Mouse (Mus musculus): Measurements from ENCODE around the gene Tiam2. TPM values are rescaled to one million over a fixed set of nuclear protein-coding genes. Genes with fewer than 3 reads are reported as not detected.
A peak's percentile ranks its signal among the peaks of the same experiment; 100 is the strongest.

Tiam2 gene
- total RNA-seq, 2 experiments from 2014 or later: 3.1 to 3.9 TPM

DNA sequence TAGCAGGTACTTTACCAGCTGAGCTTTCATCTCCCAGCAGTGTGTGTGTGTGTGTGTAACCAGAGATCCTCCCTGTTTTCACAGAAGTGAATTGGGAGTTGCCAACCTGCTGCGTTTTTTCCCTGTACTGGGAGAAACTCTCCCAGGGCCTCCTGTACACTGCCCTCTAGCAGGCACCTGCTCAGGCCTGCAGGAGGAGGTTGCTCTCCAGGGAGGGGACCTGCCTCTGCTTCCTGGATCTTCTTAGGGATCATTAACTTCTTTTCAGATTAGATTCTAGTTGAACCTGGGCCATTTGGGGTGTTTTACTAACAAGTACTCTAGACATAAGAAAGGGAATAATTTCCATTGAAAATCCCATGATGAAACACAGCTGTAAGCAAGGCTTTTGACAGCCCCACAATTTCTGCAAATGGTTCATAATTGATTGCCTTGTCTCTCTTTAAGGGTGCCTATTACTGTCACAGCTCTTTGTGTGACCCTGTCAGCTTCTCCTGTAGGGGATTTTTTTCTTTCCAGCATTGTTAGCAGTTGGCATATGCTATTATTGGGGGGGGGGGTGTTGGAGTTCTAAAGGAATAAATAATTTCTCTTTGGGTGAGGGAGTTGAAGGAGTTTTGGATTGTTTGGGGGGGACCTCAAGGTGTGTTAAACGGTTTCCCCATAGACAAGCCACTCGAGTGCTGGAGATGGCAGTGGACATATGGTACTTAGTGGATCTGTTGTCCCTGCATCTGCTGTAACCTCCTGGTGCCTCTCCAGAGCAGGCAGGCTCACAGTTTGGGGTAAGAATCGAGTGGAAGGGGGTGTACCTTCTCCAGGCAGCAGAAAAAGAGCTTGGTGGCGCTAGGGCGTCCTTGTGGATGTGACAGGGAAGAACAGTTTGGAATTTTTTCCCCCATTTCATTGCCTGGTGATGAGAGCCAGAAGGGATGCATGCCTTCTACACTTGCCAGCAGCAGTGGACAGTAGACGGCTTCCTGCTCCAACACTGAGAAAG lies 155.5 kb downstream of the Tiam2 start:
- no peak for DNase-seq
- intact Hi-C loops (cut with DNase I; ENCODE audit: low total_unique reads): no loop called here

DNA sequence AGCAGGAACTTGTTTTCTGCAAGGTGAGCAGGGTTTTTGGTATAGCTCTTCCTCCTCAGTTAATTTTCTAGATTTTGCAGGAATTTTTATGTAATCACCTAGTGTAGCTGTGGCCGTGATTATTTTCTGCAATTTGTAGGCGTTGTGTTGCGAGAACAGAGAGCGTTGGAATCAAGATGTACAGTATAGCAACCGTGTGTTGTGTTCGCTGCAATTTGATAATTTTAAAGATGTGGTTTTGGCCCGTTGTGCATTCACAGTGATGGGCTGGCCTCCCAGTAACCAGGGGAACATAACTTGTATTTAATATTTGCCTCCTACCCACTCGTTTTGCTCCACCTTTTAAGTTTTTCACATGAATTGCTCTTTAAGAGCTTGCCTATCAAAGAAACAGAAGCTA lies 156.7 kb downstream of the Tiam2 start:
- intact Hi-C loops (cut with DNase I; ENCODE audit: low total_unique reads): no loop called here

DNA sequence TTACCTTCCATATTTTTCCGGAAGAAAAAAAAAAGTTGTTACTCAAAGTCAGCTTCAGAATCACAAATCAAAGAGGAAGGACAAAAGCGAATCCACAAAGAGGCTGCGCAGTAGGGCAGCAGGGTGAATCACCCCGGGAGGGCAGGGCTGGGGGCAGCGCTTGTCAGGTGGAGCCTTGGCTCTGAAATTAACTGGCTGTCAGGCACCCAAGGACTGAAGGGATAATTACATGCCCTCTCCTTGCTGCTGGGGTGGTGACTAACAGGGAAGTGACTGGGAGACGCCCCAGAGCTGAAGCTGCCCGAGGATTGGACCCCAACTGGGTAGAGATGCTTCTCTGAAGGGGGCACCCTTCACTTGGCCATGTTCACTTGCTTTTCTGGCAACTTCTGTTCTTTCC lies 159.5 kb downstream of the Tiam2 start:
- DNase-seq: no peak
- intact Hi-C loops (cut with DNase I; ENCODE audit: low total_unique reads): no loop called here

More for the DNA sequence above, 156.7 kb downstream of the Tiam2 start:
- no peak for DNase-seq

DNA sequence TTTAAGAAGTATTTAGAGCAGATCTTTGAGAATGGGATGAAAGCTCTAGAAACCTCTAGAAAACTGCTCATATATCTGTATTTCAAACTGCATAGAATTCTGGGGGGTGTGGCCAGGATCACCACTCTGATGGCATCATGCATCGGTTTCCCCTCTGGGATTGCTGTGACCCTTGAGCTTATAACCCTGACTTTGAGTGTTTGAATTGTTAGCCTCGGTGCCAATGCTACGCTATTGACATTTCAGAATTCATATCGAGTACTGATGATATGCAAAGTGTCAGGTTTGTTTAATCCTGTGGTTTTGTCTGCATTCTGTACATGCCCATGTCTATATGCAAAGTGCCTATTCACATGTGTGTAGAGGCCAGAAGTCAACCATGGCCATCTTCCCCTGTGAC lies 160.8 kb downstream of the Tiam2 start:
- intact Hi-C loops (cut with DNase I; ENCODE audit: low total_unique reads): no loop called here
- DNase-seq: no peak

DNA sequence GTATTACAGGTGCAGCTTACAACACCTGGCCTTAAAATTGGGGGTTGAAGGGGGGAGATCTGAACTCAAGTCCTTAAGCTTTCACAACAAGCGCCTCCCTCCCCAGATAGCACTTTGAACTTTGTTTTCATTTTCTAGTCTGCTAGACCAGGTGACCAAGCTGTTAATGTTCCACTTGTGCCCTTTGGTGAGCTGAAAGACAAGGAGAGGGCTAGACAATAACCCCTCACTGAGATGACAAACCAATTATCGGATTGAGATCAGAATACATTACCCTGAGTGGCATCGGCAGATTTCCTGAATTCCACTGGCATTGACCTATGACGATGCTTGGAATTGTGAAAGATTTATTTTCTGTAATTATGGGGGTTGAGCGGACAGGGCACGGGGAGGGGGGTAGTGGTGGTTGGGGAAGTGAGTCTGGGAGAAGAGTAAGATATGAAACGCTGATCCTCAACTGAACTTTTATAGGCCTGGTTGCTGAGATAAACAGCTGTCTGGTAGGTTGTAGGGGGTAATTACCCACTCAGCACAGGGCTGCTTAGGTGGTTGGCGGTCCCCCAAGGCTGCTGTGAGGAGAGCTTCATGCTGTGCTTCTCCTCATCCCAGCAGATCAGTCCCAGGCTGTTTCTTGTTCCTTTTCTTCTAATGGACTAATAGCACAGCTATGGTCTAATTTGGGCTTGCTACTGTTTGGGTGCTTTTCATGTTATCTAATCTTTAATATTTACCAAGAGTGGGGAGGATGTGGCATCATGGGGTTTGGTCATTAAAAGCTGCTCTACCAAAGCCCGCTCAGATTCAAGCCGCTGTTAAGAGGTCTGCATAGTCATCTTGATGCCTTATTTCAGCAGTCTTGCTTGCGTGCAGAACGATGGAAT lies 161.6 kb downstream of the Tiam2 start:
- no peak for DNase-seq
- intact Hi-C loops (cut with DNase I; ENCODE audit: low total_unique reads): no loop called here

DNA sequence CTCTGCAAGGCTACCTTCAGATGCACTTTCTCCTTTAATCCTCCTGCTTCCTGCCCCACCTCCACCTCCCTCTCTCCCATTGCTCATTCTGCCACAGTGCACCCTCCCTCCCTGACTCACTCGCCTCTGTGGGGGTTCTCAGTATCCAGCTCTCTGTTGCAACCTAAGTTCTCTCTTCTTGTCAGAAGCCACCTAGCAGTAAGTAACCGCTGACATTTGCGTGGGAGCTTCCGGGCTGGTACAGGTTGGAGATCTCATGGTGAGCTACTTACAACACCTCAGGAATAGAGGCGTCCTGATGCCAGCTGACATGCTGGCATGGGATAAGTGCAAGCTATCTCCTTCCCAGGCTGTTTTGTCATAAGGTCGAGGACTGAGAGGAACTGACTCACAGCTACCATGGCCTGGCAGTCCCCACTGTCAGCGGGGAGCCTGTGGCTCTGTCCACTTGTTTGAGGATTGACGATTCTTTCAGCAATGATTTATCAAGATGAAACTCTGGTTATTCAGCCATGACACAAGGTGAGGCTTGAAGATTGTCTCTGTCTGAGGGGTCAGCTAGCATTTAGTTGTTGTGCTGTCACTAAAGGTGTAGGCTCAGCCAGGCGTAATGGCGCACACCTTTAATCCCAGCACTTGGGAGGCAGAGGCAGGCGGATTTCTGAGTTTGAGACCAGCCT lies 164.0 kb downstream of the Tiam2 start:
- intact Hi-C loops (cut with DNase I; ENCODE audit: low total_unique reads): no loop called here
- no peak for DNase-seq

DNA sequence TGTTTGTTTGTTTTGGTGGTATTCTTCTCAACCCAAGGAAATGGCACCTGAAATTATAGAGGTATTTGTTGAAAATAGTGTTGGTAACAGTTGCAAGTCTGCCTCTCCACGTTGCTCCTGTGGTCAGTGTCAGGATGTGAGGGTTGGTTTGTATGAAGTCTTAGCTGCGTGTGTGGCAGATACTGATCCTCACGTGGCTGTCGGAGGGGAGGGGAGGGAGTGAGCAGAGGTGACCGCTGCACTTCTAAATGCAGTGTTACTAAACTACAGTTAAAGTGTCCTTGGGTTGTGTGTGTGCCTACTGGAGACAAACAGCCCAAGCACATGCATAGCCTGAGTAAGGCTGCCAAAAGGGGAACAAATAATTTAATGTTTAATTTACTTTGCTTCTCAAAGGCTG lies 164.7 kb downstream of the Tiam2 start:
- DNase-seq: no peak
- intact Hi-C loops (cut with DNase I; ENCODE audit: low total_unique reads): no loop called here

DNA sequence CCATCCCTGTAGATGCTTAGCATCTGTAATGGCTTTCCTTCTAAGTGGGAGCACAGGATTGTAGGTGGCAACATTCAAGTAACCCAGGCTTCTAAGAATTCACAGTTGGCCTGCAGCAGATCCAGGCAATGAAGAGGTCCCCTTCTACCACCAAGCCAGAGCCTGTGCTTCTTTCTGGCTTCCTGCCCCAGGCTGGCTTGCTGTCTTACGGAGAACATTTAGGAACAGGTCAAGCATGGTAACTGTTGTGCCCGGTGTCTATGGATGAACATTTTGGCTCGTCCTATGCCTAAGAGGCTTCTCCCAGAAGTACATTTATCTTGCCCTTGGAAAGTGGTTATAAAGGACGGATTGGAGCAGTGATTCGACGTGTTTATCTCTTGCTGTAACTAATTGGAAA lies 165.3 kb downstream of the Tiam2 start:
- DNase-seq: no peak

DNA sequence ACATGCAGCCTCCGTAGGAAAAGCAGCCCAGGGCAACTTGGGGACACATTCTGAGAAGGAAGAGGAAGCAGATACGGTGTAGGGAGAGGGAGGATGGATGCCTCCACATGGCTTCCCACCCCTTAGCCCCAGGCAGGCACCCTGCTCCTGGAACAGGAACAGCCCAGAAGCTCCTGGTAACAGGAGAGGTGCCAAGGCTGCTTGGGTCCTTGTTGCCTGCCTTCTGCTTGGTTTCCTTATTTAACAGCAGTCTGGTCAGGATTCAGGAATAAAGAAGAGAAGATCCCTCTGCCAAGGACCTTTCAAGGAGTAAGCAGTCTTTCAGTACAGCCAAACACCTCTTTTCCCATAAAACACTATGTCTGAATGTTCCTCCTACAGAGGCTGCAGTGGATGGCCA lies 169.2 kb downstream of the Tiam2 start:
- no peak for DNase-seq
- intact Hi-C loops (cut with DNase I; ENCODE audit: low total_unique reads): no loop called here

More for the DNA sequence above, 165.3 kb downstream of the Tiam2 start:
- intact Hi-C loops (cut with DNase I; ENCODE audit: low total_unique reads): no loop called here

DNA sequence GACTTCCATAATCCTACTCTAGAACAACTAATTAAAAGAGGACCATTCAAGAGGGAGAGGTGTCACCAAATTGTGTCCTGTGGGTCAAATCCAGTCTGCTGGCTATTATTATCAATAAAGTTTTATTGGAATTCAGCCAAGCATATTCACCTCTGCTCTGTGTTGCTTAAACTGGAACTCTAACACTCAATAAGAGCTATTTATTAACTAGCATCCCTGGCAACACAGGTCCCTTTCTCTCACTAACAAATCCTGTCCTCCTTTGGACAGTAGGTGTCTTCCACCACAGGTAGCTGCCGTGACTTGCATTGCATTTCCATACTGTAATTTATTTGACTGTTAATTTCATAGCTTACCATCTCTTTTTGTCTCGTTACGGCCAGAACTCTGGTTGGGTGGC lies 169.7 kb downstream of the Tiam2 start:
- intact Hi-C loops (cut with DNase I; ENCODE audit: low total_unique reads): no loop called here
- DNase-seq: no peak

DNA sequence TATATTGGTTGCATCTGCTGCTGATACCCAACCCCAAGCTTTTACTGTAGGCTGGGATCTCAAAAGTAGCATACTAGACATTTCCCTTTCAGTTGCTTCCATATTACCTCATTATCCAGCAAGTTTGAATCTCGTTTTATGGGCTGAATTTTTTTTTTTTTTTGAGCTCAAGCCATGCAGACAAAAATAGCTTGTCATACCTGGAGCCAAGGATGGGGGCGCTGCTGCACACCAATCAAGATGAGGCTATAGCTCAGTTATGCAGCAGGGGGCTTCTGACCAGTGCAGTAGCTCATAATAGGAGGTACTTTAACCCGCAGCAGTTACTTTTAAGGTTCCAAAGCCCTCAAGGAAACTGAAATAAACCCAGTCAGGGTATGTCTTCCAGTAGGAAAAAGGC lies 171.7 kb downstream of the Tiam2 start:
- DNase-seq: peak; percentile 25

DNA sequence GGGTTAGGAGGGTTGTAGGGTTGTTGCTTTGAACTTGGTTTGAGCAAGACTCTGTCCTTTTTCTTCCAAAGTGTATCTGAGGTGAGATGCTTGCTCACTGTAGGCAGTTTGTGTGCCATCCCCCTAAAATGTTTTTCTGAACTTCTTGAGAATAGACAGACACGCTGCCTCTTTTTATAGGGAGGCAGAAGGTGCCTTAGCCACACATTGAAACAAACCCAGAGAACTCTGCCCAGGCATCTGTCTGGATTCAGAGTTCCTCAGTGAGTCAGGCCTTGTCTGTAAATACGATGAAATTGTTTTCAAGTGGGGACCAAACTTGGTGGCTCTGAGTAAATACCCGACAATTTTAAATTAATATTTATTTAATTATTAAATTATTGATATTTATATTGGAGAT lies 172.2 kb downstream of the Tiam2 start:
- intact Hi-C loops (cut with DNase I; ENCODE audit: low total_unique reads): no loop called here
- DNase-seq: no peak

More for the DNA sequence above, 171.7 kb downstream of the Tiam2 start:
- intact Hi-C loops (cut with DNase I; ENCODE audit: low total_unique reads): no loop called here

DNA sequence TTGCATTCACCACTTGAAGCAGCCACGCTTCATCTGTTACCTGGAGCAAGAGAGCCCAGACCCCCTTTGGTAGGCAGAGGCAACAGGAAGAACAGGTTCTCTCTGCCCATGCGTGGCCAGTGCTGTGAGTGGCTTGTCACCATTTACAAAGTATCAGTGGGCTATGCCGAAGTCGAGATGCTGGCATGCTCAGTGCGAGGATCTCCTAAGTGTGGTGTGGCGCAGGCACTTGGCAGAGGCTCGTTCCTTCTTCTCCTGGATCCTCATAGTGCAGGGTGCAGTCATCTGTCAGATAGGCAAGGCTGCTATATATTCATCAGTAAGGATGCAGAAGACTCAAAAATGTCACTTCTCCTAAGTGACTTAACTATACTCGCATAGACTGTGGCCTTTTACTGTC lies 173.1 kb downstream of the Tiam2 start:
- intact Hi-C loops (cut with DNase I; ENCODE audit: low total_unique reads): no loop called here
- DNase-seq: no peak

DNA sequence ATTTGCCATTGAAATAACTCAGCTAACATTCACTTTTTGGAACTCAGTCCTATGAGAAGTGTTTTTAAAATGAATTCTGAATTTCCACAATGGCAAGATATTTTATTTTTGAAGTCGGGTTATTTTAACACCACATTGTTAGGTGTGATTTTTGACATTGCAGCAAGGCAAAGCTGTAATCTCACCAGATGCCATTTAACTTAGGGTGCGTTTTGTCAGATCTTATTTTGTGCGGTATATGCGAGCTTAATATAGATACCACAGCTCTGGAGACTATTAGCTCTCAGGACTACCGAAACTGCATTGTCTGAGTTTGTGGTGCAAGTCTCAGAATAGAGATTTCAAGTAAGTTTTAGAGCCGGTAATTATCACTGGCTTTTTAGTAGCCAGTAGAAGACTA lies 173.7 kb downstream of the Tiam2 start:
- no peak for DNase-seq
- intact Hi-C loops (cut with DNase I; ENCODE audit: low total_unique reads): no loop called here

DNA sequence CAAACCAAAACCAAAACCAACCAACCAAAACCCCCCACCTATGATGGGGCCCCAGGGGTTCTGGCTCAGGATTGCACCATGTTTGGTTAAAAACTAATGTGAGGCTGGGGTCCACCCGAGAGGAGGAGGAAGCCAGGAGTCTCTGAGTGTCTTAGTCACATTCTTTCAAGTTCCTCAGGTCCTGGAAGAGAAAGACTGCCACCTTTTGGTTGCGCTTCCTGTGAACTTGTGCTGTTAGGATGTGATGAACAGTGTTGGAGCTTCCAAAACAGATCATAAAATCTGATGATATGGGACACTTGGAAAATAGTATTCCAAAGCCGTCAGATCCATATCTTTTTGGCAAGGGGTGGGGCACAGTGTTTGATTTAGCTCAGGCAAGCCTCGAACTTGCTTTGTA lies 174.6 kb downstream of the Tiam2 start:
- intact Hi-C loops (cut with DNase I; ENCODE audit: low total_unique reads): no loop called here
- DNase-seq: no peak

DNA sequence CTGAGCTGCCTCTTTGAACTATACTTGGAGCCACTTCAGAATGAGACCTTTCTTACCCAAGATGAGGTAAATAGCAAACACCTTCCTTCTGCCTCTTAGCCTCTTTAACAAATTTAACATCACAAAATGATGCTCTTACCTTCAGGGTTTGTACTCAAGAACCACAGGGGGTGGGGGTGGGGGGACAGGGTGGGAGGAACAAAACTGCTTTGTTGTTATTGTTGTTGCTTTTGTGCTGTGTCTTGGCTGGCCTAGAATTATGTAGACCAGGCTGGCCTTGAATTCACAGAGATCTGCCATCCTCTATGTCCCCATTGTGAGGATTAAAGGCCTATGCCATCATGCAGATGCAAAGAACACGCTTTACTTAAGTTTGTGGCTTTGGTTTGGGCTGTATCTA lies 179.3 kb downstream of the Tiam2 start:
- no peak for DNase-seq
- intact Hi-C loops (cut with DNase I; ENCODE audit: low total_unique reads): no loop called here

DNA sequence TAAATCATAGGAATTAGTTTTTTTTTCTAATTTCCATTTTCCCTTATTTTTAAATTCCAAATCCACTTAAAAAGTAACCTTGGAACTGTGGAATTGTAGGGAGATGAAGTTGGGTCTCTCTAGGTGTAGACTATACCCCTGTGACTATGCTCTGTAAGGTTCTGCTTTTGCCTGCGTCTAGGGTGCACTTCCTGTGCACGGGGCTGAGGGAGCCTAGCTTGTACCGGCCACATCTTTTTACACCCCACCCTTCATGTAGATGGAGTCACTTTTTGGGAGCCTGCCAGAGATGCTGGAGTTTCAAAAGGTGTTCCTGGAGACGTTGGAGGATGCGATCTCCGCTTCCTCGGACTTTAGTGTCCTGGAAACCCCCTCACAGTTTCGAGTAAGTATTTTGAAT lies 180.1 kb downstream of the Tiam2 start:
- no peak for DNase-seq
- intact Hi-C loops (cut with DNase I; ENCODE audit: low total_unique reads): no loop called here

DNA sequence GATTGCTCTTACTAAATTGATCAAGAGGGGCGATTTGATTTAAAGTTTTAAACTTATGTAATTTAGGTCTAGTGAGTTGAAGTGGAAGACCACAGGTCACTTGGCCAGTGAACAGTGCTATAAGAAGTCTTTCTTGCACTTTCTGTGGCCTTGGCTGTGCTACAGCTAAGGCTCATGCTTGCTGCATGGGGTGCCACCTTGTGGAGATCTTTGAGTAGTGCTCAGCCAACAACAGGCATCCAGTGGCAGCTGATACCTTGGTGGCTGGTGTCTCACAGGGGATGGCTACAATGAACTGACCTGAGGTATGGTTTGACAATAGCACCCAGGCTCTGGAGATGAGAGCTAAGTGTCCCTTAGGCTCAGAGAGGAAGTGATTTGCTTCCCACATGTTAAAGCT lies 183.5 kb downstream of the Tiam2 start:
- peak; percentile 62 for DNase-seq
- intact Hi-C loops (cut with DNase I; ENCODE audit: low total_unique reads): loop anchor here (2.0 to 5.0 kb wide), 2 partner anchors 57 to 238 kb away; no protein-coding TSS in a partner anchor

DNA sequence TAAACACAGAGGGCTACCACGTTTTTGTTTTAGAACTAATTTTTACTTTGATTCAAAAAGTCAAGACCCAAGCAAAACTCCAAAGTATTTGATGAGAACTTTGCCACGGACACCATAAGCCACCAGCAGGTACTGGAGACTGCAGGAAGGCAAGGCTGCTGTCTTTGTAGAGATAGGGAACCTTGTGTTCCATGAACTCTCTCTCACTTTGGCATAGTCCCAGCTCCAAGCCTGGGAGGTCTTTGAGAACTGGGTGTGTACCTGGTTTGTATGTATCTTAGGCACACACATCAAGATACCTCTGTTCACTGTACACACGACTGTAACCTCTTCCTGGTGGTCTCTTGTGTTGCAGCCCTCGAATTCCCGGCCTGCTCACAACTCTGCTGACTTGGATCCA lies 187.9 kb downstream of the Tiam2 start:
- no peak for DNase-seq
- intact Hi-C loops (cut with DNase I; ENCODE audit: low total_unique reads): loop anchor here (5.0 kb wide), 1 partner anchor 242 kb away; no protein-coding TSS in a partner anchor

DNA sequence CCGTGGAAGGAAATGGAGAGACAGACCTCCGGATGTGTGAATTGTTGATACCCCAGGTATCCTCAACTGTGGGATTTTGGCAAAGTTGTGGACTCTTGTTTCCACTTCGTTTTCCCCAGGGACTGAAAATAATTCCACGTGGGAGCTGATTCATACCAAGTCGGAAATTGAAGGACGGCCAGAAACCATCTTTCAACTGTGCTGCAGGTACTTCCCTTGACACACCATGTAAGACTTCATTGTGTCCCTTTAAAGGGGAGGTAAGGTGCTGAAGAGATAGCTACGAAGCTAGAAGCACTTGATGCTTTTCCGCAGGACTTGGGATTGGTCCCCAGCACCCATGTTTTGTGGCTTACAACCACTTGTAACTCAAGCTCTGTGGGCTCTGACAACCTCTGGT lies 189.5 kb downstream of the Tiam2 start:
- intact Hi-C loops (cut with DNase I; ENCODE audit: low total_unique reads): no loop called here
- DNase-seq: no peak
